Mouse (Mus musculus) kidney, adult 10 weeks (tissue): ENCODE measurements around the gene Prss23. TPM values are rescaled to one million over a fixed set of nuclear protein-coding genes. Genes with fewer than 3 reads are reported as not detected.

Experiments
- polyA plus RNA-seq: library from polyadenylated mRNA; stranded (reverse); fragments of 350-450 nt; fragmentation: Illumina TruSeq; extraction: RNeasy Lipid Tissue Mini Kit (QIAGEN cat#74804); gene quantifications from one replicate; pipeline ENCODE4 v1.2.3, GENCODE M21; 2014; ENCODE audit warnings: low read depth, low replicate concordance

Gene Prss23
- polyA plus RNA-seq: 72.8 TPM

GRCm38 (mm10) chr7:89526731-89527429 lies at the start of gene Prss23:
Gene Prss23, minus strand, starts transcription at chr7:89527187.

Other genes with a start within 250 kb of the Prss23 start
- gene Tmem135, start 123.0 kb downstream of the Prss23 start, polyA plus RNA-seq: 159 TPM
- 133 TPM for gene Fzd4, start 122.8 kb downstream of the Prss23 start, polyA plus RNA-seq
- gene Me3, start 105.2 kb upstream of the Prss23 start, polyA plus RNA-seq: 25.7 TPM